Mouse (Mus musculus): ENCODE results near the gene Ctnnd2. TPM values are rescaled to one million over a fixed set of nuclear protein-coding genes. Genes with fewer than 3 reads are reported as not detected.

Gene Ctnnd2
- polyA plus RNA-seq, 1 experiment: 0.02 TPM

DNA sequence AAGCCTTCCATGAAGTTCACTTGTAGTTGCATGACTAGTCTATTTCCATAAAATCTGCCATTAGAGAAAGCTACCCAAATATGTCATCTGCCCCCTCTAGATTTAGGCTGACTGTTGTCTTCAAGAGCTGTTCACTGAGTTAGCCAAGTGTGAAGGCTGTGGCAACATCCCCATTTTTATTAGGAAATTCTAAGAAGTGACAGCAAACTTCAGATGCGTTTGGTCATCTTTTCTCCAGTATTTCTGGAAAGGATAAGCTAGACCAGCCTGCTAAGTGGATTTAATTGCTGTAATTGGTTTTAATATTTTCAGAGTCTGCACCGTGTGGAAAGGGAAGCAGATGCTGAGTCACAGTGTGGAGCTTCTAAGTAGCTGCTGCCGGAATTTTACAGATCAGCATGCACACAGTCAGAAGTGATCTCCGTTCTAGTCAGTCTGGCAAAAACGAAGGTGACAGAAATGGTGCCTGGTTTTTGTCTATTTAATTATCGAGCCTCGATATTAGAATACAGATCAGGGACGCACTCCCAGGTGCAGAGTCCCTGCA, 397.9 kb downstream of the Ctnnd2 start:
- TF ChIP-seq POLR2AphosphoS2 (IDR thresholded peaks at IDR 0.05; ENCODE audit: insufficient read length, low read depth): no peak
- no peak for TF ChIP-seq REST (IDR thresholded peaks at IDR 0.05; ENCODE audit: insufficient read depth, insufficient read length)
- TF ChIP-seq MYOG (IDR thresholded peaks at IDR 0.05; ENCODE audit: control insufficient read depth in 1 of 3, insufficient read depth in 1 of 3, insufficient read length in 2 of 3, low read depth in 2 of 3): no peak
- TF ChIP-seq TCF3 (IDR thresholded peaks at IDR 0.05; ENCODE audit: insufficient read length, low read depth): no peak
- TF ChIP-seq SRF (IDR thresholded peaks at IDR 0.05; ENCODE audit: control insufficient read depth, insufficient read length, low read depth): no peak
- TF ChIP-seq MAX (IDR thresholded peaks at IDR 0.05; ENCODE audit: low read depth): no peak
- TF ChIP-seq MYOD1 (IDR thresholded peaks at IDR 0.05; ENCODE audit: control insufficient read depth in 1 of 3, insufficient read length in 2 of 3, low read depth in 2 of 3): no peak
- TF ChIP-seq E2F4 (IDR thresholded peaks at IDR 0.05; ENCODE audit: insufficient read depth): no peak
- no peak for TF ChIP-seq CEBPB (IDR thresholded peaks at IDR 0.05; ENCODE audit: insufficient read depth, poor library complexity, severe bottlenecking)
- TF ChIP-seq USF1 (IDR thresholded peaks at IDR 0.05; ENCODE audit: low read depth): no peak
- no peak for TF ChIP-seq POLR2A (IDR thresholded peaks at IDR 0.05; ENCODE audit: insufficient read length, low read depth)
- Histone ChIP-seq H3K27me3 (ENCODE audit: control insufficient read depth, insufficient read depth, insufficient read length) (no peaks in the 10 kb centered on the region), H3K4me3 (no peak overlapping the region), H3K79me2 (ENCODE audit: control insufficient read depth, insufficient read depth) (no peaks in the 10 kb centered on the region), H3ac (ENCODE audit: control insufficient read depth, insufficient read length) (no peak overlapping the region), H3K4me2 (ENCODE audit: low read depth) (no peak overlapping the region), H3K36me3 (ENCODE audit: control insufficient read depth, insufficient read depth) (no peaks in the 10 kb centered on the region)

- Histone ChIP-seq H3K4me3 (no peak overlapping the region), H3K4me2 (ENCODE audit: low read depth) (no peak overlapping the region), H3K36me3 (ENCODE audit: control insufficient read depth, insufficient read depth) (no peaks in the 10 kb centered on the region), H3K27me3 (ENCODE audit: control insufficient read depth, insufficient read depth, insufficient read length) (no peaks in the 10 kb centered on the region), H3ac (ENCODE audit: control insufficient read depth, insufficient read length) (no peak overlapping the region), H3K79me2 (ENCODE audit: control insufficient read depth, insufficient read depth) (no peaks in the 10 kb centered on the region)
- TF ChIP-seq MYOG (IDR thresholded peaks at IDR 0.05; ENCODE audit: control insufficient read depth in 1 of 3, insufficient read depth in 1 of 3, insufficient read length in 2 of 3, low read depth in 2 of 3): no peak
- TF ChIP-seq USF1 (IDR thresholded peaks at IDR 0.05; ENCODE audit: low read depth): no peak
- TF ChIP-seq MAX (IDR thresholded peaks at IDR 0.05; ENCODE audit: low read depth): no peak
- no peak for TF ChIP-seq CEBPB (IDR thresholded peaks at IDR 0.05; ENCODE audit: insufficient read depth, poor library complexity, severe bottlenecking)
- no peak for TF ChIP-seq SRF (IDR thresholded peaks at IDR 0.05; ENCODE audit: control insufficient read depth, insufficient read length, low read depth)
Observed at GRCm38 (mm10) chr15:30587446-30587845, 415.1 kb downstream of the Ctnnd2 start.

DNA sequence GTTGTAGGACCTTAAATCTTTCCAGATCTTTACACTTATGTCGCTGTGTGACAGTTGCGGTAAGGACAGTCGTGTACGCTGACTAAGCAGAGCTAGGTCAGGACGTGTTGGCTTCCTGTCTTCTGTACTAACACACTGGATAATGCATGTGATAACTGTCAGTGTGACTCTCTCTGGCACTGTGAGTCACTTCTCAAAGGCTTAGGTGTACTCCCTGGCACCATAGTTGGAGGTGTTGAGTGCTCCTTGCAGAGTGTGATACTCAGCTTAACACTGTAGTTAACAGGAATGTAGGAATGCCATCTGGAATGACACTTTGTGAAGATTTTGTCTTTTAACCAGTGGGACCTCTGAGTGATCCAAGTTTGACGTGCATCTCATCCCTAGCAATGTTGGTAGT, 418.5 kb downstream of the Ctnnd2 start:
- TF ChIP-seq MYOD1 (IDR thresholded peaks at IDR 0.05; ENCODE audit: control insufficient read depth in 1 of 3, insufficient read length in 2 of 3, low read depth in 2 of 3) (no peak), MAX (IDR thresholded peaks at IDR 0.05; ENCODE audit: low read depth) (no peak), MYOG (IDR thresholded peaks at IDR 0.05; ENCODE audit: control insufficient read depth in 1 of 3, insufficient read depth in 1 of 3, insufficient read length in 2 of 3, low read depth in 2 of 3) (no peak), TCF12 (IDR thresholded peaks at IDR 0.05; ENCODE audit: insufficient read depth, poor library complexity, severe bottlenecking) (no peak), TCF3 (IDR thresholded peaks at IDR 0.05; ENCODE audit: insufficient read length, low read depth) (no peak), POLR2A (IDR thresholded peaks at IDR 0.05; ENCODE audit: insufficient read length, low read depth) (no peak), E2F4 (IDR thresholded peaks at IDR 0.05; ENCODE audit: insufficient read depth) (no peak), POLR2AphosphoS2 (IDR thresholded peaks at IDR 0.05; ENCODE audit: insufficient read length, low read depth) (no peak), CEBPB (IDR thresholded peaks at IDR 0.05; ENCODE audit: insufficient read depth, poor library complexity, severe bottlenecking) (no peak), SRF (IDR thresholded peaks at IDR 0.05; ENCODE audit: control insufficient read depth, insufficient read length, low read depth) (no peak), USF1 (IDR thresholded peaks at IDR 0.05; ENCODE audit: low read depth) (no peak)
- Histone ChIP-seq H3ac (ENCODE audit: control insufficient read depth, insufficient read length) (no peak overlapping the region), H3K4me2 (ENCODE audit: low read depth) (no peak overlapping the region)

DNA sequence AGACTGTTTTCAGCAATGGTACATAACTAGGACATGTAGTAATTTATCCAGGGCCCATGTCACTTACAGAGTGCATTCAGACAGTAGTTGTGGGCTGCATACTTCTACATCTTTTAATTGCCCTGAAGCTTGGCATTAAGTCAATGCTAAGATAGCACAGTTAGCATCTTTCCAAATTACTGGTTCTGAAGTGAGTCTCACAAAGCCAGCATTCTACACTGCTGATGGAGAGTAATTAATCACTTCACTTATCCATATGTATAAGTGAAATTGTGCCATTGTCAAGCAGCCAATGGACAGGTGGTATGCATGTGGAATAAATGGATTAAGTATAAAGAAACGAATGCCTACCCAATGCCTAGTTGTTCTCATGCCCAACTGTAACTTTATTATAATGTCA, 423.1 kb downstream of the Ctnnd2 start:
- TF ChIP-seq USF1 (IDR thresholded peaks at IDR 0.05; ENCODE audit: low read depth) (no peak), SRF (IDR thresholded peaks at IDR 0.05; ENCODE audit: control insufficient read depth, insufficient read length, low read depth) (no peak), POLR2A (IDR thresholded peaks at IDR 0.05; ENCODE audit: insufficient read length, low read depth) (no peak), TCF3 (IDR thresholded peaks at IDR 0.05; ENCODE audit: insufficient read length, low read depth) (no peak), E2F4 (IDR thresholded peaks at IDR 0.05; ENCODE audit: insufficient read depth) (no peak), REST (IDR thresholded peaks at IDR 0.05; ENCODE audit: insufficient read depth, insufficient read length) (no peak)
- no peak overlapping the region for H3ac ChIP-seq (ENCODE audit: control insufficient read depth, insufficient read length)
- no peaks in the 10 kb centered on the region for H3K27me3 ChIP-seq (ENCODE audit: control insufficient read depth, insufficient read depth, insufficient read length)
- no peak overlapping the region for H3K4me2 ChIP-seq (ENCODE audit: low read depth)
- H3K36me3 ChIP-seq (ENCODE audit: control insufficient read depth, insufficient read depth): no peaks in the 10 kb centered on the region
- no peaks in the 10 kb centered on the region for H3K79me2 ChIP-seq (ENCODE audit: control insufficient read depth, insufficient read depth)
- H3K4me3 ChIP-seq: no peak overlapping the region

More for the DNA sequence above, 418.5 kb downstream of the Ctnnd2 start:
- no peaks in the 10 kb centered on the region for H3K36me3 ChIP-seq (ENCODE audit: control insufficient read depth, insufficient read depth)
- H3K27me3 ChIP-seq (ENCODE audit: control insufficient read depth, insufficient read depth, insufficient read length): no peaks in the 10 kb centered on the region
- H3K79me2 ChIP-seq (ENCODE audit: control insufficient read depth, insufficient read depth): no peaks in the 10 kb centered on the region
- no peak overlapping the region for H3K4me3 ChIP-seq

GRCm38 (mm10) chr15:30610613-30611012, 438.2 kb downstream of the Ctnnd2 start:
- Histone ChIP-seq H3K4me2 (ENCODE audit: low read depth) (no peak overlapping the region), H3ac (ENCODE audit: control insufficient read depth, insufficient read length) (no peak overlapping the region), H3K79me2 (ENCODE audit: control insufficient read depth, insufficient read depth) (no peaks in the 10 kb centered on the region), H3K27me3 (ENCODE audit: control insufficient read depth, insufficient read depth, insufficient read length) (no peaks in the 10 kb centered on the region), H3K4me3 (no peak overlapping the region), H3K36me3 (ENCODE audit: control insufficient read depth, insufficient read depth) (no peaks in the 10 kb centered on the region)
- TF ChIP-seq MYOG (IDR thresholded peaks at IDR 0.05; ENCODE audit: control insufficient read depth in 1 of 3, insufficient read depth in 1 of 3, insufficient read length in 2 of 3, low read depth in 2 of 3) (no peak), TCF12 (IDR thresholded peaks at IDR 0.05; ENCODE audit: insufficient read depth, poor library complexity, severe bottlenecking) (no peak), CEBPB (IDR thresholded peaks at IDR 0.05; ENCODE audit: insufficient read depth, poor library complexity, severe bottlenecking) (no peak)
